Mouse (Mus musculus): ENCODE results near the gene Map3k1.

Map3k1 gene

DNA sequence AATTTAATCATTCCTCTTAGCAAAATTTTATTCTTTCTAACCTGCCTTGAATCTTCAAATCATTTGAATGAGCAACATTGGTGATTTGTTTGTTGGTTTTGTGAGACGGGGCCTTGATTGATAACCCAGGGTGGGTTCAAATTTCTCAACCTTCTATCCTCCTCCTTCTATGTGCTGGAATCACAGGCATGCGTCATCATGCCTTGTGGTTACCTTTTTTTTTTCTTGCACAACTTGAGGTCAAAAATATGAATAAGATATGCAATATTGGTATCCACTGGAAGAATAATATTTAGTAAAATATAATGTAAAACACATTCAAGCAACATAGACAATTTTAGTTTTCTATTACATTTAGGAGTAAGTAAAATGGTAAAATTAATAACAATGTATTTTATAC is 3.9 kb upstream of the Map3k1 start:
- DNase-seq (ENCODE audit: low spot score): no peak

DNA sequence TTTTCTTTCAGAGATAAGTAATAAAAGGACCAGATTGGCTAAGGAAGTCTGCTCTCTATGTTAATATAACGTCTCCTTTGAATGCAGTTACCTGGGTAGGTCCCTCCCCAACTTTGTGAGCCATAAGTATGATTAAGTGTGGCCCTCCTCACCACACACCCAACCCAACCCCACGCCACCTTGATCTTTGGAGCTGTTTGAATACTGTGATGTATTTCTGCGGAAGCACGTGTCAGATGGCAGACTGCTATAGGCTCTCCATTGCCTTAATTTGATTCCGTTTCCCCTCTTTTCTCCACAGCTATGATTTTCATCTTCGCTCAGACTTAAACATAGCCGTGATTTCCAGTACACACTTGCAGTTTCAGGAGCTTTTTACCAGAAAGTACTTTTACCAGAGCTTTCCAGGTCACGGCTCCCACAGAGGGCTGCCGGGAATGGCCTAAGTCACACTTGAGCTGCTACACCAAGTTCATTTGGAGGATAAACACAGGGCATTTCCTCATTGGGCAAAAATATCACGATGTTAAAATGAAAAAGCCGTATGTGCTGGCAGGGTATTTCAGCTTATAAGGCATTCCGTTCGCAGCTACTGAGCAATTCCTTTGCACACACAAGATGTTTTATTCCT is 2.3 kb upstream of the Map3k1 start:
- DNase-seq (ENCODE audit: low spot score): no peak

DNA sequence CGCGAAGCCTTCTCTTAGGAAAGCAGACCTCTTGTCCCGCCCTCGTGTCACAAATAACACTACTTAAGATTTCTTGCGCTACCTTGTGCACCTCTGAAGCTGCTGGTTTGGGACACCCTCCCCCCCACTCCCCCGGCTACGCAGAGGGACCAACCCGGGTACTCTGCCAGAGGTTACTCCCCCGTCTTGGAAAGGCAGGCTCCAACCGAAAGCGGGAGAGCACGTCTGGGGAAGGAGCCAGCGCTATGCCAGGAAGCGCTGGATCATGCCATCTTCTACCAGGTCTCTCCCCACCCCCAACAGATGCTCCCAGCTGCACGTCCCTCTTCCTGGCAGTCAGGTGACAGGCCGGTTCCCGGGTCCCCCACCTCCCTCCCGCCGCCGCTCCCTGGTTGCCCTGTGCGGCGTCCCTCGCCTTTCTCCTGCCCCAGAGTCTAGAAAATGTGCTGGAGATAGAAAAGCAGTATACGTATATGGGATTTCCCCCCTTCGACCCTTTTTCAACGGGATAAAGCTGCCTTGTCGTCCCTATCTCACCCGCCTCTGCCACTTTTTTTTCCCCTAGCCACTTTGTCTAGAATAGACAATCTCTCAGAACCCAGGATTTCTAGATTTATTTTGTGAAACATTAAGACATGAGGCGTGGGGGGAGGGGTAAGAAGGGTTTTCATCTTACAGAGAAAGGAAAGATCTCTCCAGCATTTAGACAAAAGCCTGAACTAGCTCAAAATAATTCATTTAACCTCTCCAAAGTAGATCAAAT is 854 bp upstream of the Map3k1 start:
- peak; percentile 61 for DNase-seq (ENCODE audit: low spot score)

DNA sequence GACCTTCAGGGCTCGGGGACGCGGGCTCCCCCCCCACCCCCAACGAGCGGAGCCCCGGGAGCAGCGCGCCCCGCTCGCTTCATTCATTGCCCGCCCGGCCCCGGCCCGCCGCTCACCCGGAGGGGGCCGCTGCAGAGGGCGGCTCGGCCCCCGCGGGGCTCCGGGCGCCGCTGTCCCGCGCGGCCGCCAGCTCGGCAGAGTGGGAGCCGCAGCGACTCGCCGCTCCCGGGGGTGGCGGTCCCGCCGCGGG is 481 bp downstream of the Map3k1 start:
- DNase-seq (ENCODE audit: low spot score): peak; percentile 53

DNA sequence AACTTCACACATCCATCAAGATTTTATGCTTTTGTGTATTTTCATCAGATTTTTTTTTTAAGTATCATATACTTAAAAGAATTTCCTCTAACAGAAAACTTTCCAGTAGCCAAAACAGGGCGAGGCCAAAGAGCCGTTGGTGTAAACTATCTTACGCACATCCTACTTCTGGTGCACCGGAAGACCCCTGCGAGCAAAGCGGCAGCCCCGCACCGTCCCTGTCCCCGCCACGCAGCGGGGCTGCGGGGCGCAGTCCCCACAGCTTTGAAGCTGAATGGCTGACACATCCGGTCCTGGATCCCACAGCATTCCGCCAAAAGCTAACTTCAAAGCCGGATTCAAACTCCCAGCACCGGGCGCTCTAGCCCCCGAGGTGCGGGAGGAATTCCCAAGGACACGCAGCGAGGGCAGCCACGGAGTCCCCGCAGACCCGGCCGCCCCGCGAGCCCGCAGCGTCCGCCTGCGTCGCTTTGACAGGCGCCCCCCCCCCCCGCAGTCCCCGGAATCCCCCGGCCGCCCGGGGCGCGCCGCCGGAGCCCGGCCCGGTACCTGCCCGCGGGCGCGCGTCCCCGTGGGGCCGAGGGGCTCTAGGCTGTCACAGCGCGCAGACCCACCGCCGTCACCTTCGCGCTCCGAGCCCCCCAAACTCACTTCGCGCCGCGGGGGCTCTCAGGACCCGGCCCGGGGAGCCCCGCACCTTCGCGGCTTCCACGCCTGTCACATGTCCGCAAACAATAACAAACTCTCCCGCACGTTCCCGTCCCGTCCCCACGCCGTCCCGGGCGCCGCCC is 1.0 kb downstream of the Map3k1 start:
- DNase-seq (ENCODE audit: low spot score): no peak

DNA sequence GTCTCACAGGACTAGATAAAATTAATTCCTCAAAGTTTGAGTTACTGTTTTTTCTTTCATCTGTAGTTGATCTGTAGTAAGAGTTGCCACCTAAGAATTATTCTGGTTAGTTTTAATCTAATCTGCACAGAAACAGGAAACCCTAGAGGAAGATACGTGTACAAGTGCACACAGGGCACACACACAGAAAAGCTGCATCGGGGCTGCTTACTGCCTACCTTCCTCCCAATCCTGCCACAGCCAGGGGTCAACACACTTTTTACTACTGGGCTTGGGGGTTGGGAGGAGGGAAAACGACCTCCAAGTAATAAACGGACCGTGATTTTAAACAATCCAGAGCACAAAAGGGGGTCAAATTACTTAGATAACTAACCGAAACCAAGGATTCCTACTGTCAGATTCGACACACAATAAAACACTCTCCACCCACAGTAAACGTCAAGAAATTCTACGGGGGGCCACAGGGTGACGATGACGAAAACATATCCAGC is 1.6 kb downstream of the Map3k1 start:
- no peak for DNase-seq (ENCODE audit: low spot score)

DNA sequence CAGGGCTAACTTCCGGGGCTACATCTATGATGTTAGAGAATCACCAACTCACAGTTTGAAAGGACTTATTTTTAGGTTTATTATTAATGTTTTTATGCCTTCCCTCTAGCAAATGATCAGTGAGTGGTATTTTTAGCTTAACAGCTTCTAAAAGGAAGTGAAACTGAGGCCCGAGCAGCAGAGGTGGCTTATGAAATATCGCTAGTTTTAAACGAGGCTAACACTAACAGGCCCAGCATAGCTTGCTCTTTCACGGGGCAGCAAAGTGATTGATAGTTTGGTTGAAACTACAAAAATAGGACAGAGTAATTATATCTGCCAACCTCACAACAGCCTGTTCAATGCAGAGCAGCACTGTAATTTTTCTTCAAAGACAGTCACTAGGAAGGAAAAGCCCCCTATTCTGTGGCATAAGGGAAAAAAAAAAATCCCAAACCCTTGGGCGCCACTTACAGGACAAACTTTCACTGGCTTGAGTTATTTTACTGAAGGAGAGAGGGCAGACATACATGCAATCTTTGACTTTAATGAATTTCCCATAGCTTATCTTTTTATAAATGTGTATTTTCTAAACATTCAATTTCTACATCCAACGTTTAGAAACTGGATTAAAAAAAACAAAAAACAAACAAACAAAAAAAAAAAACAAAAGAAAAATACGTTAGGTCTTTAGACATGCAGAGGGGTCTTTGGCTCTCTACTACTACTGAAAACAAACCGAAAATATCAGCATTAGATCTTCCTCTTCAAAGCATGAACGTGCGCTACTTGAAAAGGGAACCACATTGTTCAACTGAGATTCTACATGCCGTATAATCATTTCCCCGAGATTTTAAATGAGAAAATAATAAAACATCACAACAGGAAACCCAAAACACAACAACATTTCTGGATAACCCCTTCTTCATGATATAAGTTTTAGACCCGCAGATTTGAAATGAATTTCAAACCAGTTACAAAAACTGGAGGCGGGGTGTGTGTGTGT is 2.8 kb downstream of the Map3k1 start:
- DNase-seq (ENCODE audit: low spot score): no peak

DNA sequence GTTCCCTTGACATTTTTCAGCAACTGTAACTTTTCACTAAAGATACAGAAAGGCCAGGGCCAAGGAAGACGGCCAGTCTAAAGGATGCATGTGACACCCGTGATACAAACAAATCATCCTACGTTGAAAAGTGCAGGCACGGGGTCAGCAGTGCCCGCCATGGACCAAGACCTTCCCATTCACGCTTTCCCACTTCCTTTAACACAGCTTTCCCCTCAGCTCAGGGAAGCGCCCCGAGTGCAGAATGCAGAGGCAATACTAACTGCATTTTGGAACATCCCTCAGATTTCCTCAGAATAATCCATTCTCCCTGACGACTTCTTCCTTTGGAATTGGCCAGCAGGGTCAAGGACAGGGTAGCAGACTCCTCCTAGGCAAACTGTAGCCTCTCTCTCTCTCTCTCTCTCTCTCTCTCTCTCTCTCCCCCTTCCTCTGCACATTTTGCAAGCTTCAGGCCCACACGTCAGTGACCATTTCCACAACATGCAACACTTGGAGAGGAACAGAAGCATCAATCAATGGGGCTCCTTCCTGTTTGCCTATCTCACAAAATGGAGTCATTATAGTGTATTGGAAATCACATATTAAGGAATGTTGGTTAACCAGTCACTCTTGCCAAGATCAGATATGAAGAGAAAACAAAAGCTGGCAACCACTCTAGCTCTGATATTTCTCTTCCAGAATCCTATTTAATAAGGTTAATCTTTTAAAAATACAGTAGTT is 3.7 kb downstream of the Map3k1 start:
- DNase-seq (ENCODE audit: low spot score): no peak

DNA sequence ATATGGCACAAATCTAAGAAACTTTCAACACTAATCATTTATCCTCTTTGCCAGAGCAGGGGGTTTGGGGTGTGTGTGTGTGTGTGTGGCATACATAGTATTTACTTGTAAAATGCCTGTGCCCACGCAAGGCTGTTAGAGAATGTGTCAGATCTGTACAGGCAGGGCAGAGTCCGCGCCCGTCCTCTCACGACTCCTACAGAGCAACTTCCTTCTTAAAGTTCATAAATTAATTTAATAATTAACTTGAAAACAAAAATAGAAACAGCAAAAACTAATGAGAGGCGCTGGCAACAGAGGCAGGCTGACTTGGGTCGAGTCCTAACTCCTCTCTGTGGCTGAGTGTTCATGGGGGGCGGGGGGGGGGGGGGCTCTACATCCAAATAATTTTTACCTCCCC is 4.6 kb downstream of the Map3k1 start:
- DNase-seq (ENCODE audit: low spot score): no peak

DNA sequence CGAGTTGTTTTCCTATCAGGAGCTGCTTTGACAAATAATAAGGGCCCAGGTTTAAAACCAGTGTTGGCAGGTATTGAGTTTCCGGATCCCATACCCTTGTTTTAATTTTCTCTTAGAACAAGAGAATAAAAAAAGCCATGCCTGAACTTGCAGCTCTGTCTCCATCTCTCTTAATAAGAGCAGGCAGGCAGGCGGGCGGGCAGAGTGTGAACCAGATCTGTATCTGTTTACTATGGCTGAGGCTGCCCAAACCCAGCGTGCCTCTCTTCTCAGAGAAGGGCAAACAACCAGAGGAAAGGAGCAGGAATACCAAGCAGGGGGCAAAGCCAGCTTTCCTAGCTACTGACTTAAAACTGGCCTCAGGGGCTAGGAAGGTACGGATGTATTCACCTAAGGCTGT is 5.3 kb downstream of the Map3k1 start:
- no peak for DNase-seq (ENCODE audit: low spot score)

DNA sequence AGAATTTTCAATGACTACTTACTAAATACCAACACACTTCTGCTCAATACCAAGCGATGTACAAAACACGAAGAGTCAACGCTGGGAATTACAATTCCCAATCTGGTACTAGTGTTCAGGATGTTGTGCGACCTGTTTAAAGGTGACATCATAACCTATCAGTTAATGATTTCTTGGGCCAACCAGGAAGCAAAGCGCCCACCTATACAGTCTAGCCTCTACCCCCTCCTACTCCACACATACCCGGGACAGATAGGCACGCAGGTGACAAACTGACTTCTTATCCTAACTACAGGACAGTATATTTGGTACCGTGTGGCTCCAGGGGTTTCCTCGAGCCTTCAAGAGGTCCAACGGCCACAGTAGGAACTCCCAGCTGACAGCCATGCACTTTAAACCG is 5.9 kb downstream of the Map3k1 start:
- no peak for DNase-seq (ENCODE audit: low spot score)

DNA sequence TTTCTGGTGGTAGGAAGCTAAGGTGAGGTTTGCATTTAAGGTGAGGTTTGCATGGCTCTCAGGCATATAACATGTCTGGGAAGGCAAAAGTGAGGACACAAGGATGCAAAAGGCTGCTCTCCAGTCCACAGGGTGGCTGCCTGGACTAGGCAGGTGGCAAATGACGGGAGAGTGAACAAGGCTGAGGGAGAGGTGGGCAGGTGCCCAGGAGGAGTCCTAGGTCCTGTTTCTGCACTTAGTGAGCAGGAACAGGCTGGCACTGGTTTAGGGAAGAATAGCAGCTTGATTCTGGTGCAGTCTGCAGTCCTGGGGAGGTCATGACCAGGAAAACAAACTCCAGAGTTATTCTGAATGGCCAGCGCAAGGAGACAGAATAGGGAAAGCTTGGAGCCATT is 6.5 kb downstream of the Map3k1 start:
- DNase-seq (ENCODE audit: low spot score): no peak

DNA sequence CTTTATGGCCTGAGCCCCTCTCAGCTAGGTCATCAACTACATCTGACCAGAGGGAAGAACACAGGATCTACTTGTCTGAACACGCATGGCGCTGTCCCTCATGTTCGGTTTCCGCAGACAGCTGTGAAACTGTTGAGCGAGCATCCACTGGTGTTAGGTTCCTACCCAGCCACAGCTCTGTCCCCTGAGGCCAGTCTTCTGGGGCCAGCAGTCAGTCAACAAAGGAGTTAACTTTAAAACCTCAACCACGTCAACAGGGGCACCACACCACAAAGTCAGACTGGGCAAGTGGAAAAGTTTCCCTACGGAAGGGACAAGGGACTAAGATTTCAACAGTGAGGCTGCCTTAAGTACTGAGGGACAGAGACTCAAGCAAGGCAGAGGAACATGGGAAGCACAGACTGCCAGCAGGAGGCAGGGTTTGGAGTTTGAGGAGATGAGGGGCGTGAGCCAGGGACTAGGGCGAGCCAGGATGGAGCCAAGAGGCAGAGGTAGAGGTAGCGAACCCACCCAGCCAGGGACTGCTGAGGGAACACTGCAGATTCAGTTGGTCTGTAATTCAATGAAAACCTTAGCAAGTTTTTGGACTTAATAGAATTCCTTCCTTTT is 7.0 kb downstream of the Map3k1 start:
- no peak for DNase-seq (ENCODE audit: low spot score)

DNA sequence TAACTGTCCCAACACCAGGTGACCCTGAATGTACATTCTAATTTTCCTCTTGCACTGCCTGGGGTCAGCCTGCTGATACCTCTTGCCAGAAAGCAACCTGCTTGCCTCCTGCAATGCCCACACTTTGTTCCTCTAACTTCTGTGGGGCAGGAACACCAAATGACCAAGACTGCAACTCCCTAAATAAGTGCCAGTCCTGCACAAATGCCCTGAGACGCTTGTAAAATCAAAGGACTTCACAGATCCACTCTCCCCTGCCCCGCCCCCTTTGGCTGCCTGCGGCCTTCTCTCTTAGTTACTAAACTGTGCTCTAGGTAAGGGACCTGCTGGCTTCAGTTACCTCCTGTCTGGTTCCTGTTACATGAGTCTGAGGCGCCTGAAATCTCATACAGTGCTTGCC is 7.9 kb downstream of the Map3k1 start:
- no peak for DNase-seq (ENCODE audit: low spot score)

DNA sequence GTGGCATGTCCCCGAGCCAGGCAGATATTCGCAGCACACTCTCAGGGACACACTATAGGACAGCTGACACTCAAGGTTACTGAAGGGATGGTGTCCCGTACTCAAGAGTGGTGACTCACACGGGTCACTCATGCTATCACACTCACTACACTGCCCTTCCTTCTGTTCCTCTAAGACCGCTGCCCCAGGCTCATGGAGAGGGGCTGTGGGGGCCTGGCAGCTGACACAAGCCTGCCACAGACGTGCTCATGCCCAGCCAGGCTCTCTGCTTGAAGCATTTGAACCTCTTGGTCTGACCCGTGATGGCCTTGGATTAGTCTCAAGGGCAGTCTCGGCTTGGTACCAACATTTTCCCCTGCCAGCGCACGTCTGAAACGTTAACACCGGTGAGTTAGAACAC is 10.7 kb downstream of the Map3k1 start:
- no peak for DNase-seq (ENCODE audit: low spot score)

DNA sequence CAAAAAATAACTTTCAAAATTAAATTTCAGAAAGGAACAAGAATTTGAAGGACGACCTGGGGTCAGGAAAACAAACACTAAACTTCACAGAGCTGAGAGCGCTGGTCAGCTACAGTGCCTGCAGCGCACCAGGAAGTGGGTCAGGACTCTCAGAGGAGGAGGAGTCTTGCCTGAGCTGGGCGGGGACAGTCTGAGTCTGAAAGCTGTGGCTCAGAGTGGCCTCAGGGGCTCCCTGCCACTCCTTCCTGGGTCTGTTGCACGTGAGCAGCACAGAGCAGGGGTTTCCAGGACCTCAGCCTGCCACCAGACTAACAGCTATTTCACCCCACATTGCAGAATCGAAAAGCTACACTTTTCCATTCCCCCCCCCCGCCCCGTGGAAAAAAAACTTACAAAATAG is 11.8 kb downstream of the Map3k1 start:
- peak; percentile 80 for DNase-seq (ENCODE audit: low spot score)

DNA sequence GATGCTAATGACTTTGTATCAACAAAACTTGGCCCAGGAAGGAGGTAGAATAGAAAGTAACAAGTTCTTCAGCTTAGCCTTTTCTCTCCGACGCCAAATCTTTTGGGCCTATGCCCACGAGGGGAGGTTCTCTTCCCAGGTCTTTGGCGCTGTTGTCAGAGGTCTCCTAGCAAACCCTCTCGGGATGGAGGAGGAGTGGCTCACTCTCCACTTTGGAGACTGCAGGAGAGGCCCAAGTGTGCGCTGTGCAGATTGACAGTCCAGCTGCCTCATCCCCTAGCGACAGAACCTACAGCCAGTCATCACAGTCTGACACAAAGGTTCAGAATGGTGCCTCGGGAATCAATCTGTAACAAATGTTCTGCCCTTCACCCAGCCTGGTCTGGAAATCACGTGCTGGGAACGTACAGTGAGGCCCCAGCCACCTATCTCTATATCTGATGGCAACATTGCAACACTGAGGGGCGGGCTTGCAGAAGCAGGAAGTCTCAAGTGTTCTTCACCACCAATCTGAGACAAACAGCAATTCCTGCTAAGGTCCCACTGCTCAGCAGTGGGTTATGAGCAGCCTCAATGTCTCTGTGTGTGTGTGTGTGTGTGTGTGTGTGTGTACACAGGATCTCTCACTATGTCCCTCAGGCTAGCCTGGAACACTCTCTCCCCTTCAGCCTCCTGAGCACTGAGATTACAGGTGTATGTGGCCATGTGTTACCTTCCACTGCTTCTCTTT is 12.4 kb downstream of the Map3k1 start:
- DNase-seq (ENCODE audit: low spot score): peak; percentile 84

DNA sequence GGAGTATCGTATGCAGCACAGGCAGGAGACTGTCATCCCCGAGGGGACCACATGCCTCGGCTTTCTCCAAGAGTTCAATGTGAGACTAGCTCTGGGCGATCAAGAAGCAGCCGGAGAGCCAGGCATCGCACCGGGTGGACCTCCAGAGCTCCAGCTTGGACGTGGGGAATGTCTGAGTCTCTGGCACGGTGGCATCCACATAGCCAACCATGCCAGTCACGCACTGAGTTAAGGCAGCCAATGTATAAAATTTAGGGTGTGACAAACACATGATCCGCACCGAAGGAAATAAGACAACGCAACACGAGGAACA is 15.9 kb downstream of the Map3k1 start:
- no peak for DNase-seq (ENCODE audit: low spot score)

DNA sequence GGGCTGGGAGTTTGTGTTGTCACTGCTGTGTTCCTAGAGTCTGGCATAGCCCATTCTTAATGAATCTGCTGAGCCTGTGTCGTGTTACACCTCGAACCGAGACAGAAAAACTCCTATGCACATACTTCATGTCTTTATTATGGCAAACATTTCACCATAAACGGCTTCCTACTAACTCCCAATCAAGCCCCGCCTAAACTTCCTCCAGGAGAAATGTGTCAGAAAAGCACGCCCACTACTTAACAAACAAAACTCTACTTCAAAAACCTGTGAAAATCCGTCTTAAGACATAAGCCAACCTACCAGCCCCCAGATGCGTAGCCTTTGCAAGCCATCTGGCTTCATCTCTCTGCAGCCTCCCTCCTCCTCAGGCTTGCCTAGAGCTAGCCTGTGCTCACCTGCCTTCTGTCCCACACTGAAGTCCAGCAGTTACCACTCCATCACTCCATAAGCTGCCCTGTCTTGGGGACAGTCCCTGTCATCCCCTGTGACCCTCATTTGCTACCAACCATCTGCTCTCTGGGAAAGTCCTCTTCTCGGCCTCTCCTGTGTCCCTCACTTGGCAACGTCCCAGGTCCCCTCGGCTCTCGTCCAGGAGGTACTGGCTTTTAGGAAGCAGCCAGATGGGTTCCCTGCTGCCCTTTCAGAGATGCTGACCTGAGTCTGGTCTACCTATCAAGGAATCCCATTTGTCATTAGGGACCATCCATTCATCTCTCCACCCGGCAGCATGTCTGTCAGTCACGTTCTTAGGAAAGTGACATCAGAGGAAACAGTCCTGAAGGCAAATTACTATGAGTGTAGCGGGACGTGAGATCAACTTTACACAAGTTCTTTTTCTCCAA is 16.4 kb downstream of the Map3k1 start:
- DNase-seq (ENCODE audit: low spot score): no peak

DNA sequence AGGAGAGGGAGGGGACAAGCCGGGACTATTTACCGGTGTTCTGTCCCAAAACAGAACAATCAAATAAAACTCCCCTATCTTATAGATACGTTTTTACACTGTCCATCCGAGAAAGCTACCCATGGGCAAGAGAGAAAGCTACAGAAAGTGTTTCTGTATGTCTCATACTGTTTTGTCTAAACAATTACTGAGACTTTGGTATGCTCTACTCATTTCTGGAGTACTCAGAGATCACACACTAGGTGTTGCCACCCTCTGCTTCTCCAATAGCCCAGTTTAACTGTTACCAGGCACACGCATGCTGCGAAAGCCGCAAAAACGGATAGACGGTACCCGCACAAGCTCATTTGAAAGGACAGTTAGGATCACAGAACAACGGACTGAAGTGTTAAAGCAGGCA is 17.2 kb downstream of the Map3k1 start:
- no peak for DNase-seq (ENCODE audit: low spot score)
